Mouse (Mus musculus): Measurements from ENCODE around the gene Srbd1.

DNA sequence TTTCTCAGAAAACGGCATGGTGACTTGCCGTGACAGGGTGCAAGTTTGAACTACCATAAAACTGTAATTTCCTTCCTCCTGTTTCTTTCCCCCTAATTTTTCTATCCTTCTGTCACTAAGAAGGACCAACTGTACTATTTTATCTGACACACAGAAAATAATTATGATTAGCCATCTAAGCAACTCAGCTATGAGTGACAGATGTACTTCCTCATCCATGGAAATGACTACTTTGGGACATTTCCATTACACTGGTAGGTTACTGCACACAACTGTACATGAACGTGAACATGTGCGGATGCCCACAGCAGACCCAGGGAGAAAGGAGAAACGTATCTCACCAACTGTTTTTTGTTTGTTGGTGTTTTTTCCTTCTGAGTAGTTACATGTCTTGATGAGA lies 123.7 kb downstream of the Srbd1 start:
- no peak for TF ChIP-seq POLR2A (IDR thresholded peaks at IDR 0.05; ENCODE audit: borderline replicate concordance, extremely low read depth, insufficient read depth, insufficient read length, poor library complexity, severe bottlenecking)
- TF ChIP-seq CTCF (IDR thresholded peaks at IDR 0.05; ENCODE audit: borderline replicate concordance, extremely low read depth, insufficient read depth, insufficient read length) = no peak

Data from brain, embryonic 14.5 days (tissue).